Mouse (Mus musculus) R1 (cell line): ENCODE results near the gene Nubp2.

Experiments
- DNase-seq: peaks from one replicate; pipeline ENCODE4 v3.0.0-alpha.2; 2018; ENCODE audit warnings: low read depth, low spot score

Nubp2 gene

DNA sequence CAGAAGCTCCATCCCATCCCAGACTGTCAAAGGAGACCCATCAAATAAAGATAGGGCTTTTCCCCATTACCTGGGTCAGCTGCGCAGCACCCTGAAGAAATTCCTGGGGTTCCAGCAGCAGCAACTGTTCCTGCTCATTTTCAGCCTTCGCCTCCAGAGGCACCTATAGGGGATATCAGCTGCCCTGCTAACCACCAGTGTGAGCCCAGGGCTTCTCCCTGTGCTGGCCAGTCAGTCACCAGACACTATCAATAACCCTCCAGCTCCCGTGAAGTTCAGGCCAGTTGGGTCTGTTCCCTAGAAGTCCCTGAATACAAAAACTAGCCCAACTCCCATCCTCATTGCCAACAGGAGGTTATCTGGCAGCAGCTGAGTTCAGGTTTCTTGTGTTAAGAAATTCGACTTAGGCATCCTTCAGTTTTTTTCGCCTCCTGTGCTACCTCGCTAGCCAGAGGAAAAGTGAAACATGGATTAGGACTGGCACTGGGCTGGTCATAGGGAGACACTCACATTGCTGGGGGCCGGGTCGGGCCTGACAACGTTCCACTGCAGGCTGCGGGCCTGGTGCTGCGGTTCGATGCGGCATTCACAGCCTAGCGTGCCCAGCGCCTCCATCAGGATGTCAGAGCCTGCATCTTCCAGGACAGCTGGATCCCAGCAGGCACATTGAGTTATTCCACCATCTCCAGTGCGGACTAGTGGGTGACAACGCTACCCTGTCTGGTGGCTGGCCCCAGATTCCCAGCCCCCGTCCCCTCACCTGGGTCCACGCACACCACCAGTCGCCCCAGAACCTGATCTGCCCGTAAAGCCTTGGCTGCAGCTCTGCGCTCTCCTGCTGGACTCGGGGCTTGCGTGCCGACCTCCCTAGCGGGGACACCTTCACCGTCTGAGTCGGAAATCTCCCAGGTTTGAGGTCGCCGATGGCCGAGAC, 8.2 kb upstream of the Nubp2 start:
- DNase-seq = no peak

- DNase-seq = no peak
These were observed 7.1 kb upstream of the Nubp2 start for GRCm38 (mm10) chr17:24893276-24893675.

GRCm38 (mm10) chr17:24892785-24893184, 6.6 kb upstream of the Nubp2 start:
- DNase-seq = no peak

DNA sequence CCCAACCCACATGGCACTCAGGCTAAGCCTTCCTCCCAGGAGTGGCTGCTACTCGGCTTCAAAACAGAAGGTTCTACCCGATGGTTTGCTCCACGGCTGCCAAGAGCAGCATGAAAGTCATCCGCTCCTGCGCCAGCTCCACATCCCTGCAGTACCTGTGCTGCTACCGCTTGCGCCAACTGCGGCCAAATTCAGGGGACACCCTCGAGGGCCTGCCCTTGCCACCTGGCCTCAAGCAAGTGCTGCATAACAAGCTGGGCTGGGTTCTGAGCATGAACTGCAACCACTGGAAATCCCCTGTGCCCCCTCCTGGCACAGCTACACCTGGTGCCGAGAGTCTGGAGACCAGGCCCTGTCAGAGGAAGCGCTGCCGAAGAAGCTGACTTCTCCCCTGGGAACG, 5.2 kb upstream of the Nubp2 start:
- DNase-seq = no peak

GRCm38 (mm10) chr17:24890151-24891092, 4.3 kb upstream of the Nubp2 start:
- no peak for DNase-seq

GRCm38 (mm10) chr17:24888862-24889261, 2.7 kb upstream of the Nubp2 start:
- no peak for DNase-seq

DNA sequence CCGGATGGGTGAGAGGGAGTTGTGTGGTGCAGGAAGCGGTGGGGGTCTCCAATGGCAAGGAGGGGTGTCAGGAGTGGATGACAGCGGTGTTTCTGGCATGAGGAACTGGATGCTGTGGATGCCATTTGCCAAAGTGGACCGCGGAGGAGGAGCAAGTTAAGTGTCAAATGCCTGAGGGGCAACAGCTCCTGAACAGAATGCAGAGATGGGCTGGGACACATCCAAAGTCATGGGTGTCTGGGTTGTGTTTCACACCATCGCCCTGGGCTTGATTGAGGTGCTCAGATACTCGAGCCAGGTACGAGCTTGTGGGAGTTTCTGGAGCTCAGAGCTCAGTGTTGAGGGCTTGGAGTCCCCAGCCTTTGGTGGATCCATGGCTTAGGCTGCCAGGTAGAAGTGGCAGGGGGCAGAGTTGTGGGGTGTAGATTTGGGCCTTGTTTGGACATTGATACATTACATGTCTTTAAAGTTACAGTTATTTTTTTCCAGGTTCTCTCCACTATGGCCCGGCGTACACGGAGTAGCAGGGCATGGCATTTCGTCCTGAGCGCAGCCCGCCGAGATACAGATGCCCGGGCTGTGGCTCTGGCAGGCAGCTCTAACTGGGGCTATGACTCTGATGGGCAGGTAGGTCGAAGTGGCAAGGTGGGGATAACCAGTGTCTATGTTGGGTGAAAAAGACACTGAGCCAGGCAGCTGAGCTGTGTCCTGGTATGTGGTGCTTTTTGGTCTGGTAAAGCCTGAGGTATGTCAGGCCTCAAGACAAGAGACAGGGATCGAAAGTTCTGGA, 1.3 kb upstream of the Nubp2 start:
- DNase-seq = no peak

GRCm38 (mm10) chr17:24886932-24887271, 753 bp upstream of the Nubp2 start:
- no peak for DNase-seq

DNA sequence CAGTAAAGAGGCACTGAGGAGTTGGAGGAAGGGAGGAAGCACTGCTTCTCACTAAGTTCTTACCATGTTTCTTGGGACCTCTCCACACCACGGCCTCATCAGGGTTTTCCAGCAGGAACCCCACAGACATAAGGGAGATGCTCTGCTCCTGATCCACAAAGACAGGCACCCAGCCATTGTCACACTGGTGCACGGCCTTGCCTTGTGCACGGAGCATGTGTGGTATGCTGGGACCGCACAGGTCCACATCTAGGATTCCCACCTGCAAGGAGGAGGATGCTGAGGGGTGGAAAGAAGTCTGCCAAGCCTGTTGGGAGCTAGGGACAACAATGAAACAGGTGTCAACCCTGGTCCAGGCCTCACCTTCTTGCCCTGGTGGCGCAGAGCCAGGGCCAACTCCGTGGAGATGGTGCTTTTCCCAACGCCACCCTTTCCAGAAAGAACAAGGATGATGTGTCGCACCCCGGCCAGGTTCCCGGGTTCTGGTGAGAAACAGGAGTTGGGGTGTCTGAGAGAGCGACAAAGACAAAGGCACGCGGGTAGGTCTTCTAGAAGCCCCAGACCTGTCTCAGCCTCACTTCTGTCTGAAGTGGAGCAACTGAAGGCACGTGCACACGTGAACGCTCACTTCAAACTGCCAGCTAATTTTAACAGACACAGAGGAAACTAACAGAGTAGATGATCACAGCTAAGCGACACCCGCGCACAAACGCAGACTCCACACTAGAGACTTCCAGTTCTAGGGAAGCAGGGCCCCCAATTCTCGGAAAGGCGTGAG, 604 bp downstream of the Nubp2 start:
- DNase-seq = no peak

- DNase-seq = no peak
These were observed 1.8 kb downstream of the Nubp2 start for GRCm38 (mm10) chr17:24884391-24884790.

DNA sequence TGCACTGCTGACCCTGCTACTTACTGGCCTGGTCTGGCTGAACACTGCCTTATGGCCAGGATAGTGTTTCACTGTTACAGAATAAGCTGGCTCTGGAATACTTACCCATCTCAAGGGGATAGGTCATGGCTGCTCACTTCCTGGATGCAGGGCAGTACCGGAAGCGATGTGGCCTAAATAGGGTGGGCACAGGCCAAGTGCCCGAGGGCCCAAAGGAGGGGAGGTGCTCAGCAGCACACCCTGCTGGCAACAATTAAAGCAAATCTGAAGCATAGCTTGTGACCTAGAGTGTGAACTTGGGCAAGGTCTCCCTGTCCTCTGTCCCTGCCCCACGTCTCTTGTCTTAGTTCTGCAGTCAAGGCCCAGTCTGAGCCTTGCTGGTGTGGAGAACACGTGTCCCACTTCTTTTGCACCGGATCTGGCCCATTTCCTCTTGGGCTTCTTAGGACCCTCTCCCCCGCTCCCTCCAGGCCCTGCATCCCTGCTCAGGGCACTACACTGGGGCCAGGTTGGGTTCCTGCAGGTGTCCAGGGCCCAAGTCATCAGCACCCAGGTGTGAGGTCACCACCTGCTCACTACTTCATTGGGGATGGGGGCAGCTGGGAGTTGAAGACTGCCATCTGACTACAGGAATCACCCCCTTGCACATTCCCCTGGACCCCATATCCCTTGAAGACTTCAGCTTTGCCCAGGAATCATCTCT, 4.3 kb downstream of the Nubp2 start:
- DNase-seq = peak; percentile 73

- DNase-seq = no peak
These were observed 7.6 kb downstream of the Nubp2 start for GRCm38 (mm10) chr17:24878531-24878930.

- peak; percentile 45 for DNase-seq
These were observed 8.1 kb downstream of the Nubp2 start for GRCm38 (mm10) chr17:24878117-24878397.

DNA sequence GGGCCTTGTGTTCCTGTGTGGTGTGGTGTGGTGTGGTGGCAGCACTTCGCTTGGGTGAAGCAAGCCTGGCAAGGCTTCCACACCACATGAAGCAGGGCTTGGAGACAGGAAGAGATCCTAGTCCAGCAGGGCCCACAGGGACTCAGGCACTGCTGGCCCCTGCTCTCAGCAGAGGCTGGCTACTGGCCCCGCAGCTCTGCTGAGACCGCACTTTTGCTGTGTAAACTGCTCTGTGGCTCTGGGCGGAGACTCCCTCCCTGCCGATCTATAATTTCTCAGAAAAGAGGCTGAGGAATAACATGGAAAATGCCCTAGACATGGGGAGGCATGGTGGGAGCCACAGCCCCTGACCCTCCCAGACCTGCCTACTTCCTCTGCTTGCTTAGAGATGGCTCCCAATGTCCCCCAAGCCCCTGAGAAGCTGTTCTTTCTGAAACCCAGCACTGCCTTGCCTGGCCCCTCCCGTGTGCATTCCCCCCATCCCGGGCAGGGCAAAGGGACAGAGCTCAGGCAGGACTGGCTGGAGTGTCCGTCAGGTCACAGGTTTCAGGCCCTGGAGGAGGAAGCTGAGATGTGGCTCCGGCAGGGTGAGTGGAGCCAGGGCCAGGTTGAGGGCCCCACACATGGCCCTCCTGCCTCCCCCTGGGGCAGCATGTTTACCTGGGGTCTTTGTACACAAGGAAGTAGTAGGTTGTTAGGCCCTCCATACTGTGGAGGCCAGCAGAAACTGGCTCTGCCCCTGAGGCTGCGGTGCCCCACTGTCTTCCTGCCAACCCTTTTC, 8.6 kb downstream of the Nubp2 start:
- no peak for DNase-seq

GRCm38 (mm10) chr17:24874989-24875388, 11.2 kb downstream of the Nubp2 start:
- no peak for DNase-seq

GRCm38 (mm10) chr17:24874405-24874745, 11.8 kb downstream of the Nubp2 start:
- DNase-seq = peak; percentile 96

DNA sequence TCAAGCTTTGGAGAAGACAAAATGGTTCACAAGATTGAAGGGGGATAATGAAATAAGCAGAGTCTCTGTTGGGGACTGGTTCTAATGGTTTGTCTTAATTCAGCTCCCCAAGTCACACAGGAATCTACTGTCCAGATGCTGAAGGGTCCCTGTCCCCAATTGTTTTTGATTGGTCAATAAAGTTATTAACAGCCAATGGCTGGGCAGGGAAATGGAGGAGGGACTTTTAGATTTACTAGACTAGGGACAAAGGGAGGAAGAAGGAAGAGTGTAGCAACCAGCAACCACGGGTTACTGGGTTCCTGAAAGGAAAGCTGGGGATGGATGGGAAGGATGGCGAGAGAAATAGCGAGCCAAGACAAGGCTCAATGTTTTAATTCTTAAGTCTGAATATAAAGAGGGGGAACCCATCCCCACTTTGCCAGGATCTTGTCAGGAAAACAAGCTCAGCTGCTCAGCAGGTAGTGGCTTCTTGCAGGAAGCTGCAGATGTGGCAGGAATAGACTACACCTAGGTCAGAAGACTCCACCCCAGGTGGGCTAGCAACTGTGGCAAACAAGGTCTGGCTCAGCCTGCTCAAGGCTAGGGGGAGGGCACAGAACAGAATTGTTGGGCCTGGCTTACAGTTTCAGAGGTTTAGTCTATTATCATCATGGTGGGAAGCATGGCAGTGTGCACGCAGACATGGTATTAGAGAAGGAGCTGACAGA, 12.3 kb downstream of the Nubp2 start:
- DNase-seq = peak; percentile 93

DNA sequence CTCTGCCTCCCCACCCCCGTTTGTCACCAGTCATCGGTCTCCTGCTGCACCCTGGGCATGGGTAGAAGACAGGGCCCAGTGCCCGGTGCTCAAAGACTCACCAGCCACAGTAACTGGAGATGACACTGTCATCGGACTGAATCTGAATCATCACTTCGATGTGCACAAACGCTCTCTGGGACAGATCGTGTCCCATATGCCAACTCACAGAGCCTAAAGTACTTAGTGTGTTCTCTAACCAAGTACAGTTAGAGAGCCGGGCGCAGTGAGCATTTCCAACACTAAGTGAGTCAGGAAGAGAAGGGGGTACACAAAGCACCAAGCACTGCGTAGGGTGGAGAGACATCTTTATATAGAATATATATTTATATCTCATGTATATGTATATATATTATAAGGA, 18.2 kb downstream of the Nubp2 start:
- no peak for DNase-seq

DNA sequence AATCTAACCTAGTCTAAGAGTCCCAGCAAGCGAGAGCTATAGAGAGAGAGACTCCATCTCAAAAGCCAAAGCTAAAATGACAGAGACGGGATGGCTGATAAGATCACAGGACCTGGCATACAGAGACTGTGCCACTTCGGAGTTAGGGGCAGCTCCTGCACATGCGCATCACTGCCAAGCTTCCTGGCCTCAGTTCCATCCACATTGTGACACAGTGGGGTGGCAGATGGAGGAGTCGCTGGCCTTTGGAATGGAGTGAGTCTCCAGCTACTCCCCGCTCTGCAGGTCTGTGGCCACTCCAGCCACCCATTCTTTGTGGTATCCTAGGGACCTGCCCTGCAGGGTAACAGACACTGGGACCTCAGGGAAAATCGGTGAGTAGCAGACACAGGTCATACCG, 20.4 kb downstream of the Nubp2 start, which contains the start of gene Igfals:
Igfals (plus strand) TSS at position 222 of the 400 bp plus-strand sequence.
- DNase-seq = no peak
